ENCODE assay signal across 14 mouse cellular contexts in genomic region chr5:64235250-64235649, GRCm38 (mm10).
"Had no signal": no experiment of that assay in that cellular context is flagged by ENCODE, and none has a peak within 500 bp of the region (broad histone marks: within the 10 kb centered on the region; RNA-seq: fewer than 3 reads in every experiment).

No protein-coding gene starts in this region.

- H3K4me3 ChIP-seq: limb, embryonic 15.5 days; liver, embryonic 12.5 days; midbrain, embryonic 10.5 days; midbrain, embryonic 15.5 days; neural tube, embryonic 13.5 days had no signal

- ATAC-seq: liver, embryonic 12.5 days; midbrain, embryonic 15.5 days had no signal

- H3K27ac ChIP-seq: limb, embryonic 15.5 days; liver, embryonic 12.5 days; midbrain, embryonic 10.5 days; midbrain, embryonic 15.5 days; neural tube, embryonic 13.5 days had no signal

- DNase-seq: layer of hippocampus, adult 9-11 months; layer of hippocampus, postnatal 36 days; lung, embryonic 14.5 days; lung, postnatal 10 days; lung, postnatal 4 days; retina, postnatal 1 day; right cerebral cortex, postnatal 4 days; thymus, adult 18-20 months; thymus, postnatal 14 days had no signal
